Comparison of ENCODE assay signal across 16 mouse cellular contexts in genomic region chrX:121301915-121302314, GRCm38 (mm10).
DNase-seq lines count a peak whose midpoint lies in the region; ATAC-seq and TF ChIP-seq lines count a peak whose summit lies in the region.
"Had no signal": no experiment of that assay in that cellular context is flagged by ENCODE, and none has a peak within 500 bp of the region (broad histone marks: within the 10 kb centered on the region; RNA-seq: fewer than 3 reads in every experiment).

No protein-coding gene starts in this region.

- no peak overlapping the region for H3K4me2 ChIP-seq in lung, embryonic 14.5 days
- H3K4me2 ChIP-seq in lung, postnatal 0 days (replicated peaks; ENCODE audit: low read depth, low read length): no peak overlapping the region
- no peak overlapping the region for H3K4me2 ChIP-seq in intestine, postnatal 0 days (replicated peaks; ENCODE audit: low read depth)
- H3K4me2 ChIP-seq: heart, embryonic 15.5 days; liver, embryonic 11.5 days had no signal

- no peaks in the 10 kb centered on the region for H3K9me3 ChIP-seq in lung, embryonic 14.5 days (ENCODE audit: low read depth, low read length)
- H3K9me3 ChIP-seq in lung, postnatal 0 days (ENCODE audit: low read length): no peaks in the 10 kb centered on the region
- no peaks in the 10 kb centered on the region for H3K9me3 ChIP-seq in intestine, postnatal 0 days (ENCODE audit: control insufficient read depth)
- H3K9me3 ChIP-seq: forebrain, embryonic 10.5 days; heart, embryonic 15.5 days had no signal

- no peaks in the 10 kb centered on the region for H3K36me3 ChIP-seq in kidney, adult 2 months (ENCODE audit: control insufficient read depth, insufficient read depth, low read length)
- H3K36me3 ChIP-seq in lung, embryonic 14.5 days (ENCODE audit: insufficient read depth): no peaks in the 10 kb centered on the region
- no peaks in the 10 kb centered on the region for H3K36me3 ChIP-seq in lung, postnatal 0 days (ENCODE audit: insufficient read depth, low read length)
- no peaks in the 10 kb centered on the region for H3K36me3 ChIP-seq in intestine, postnatal 0 days (ENCODE audit: control insufficient read depth, insufficient read depth)
- H3K36me3 ChIP-seq: forebrain, embryonic 10.5 days; heart, embryonic 15.5 days had no signal

- H3K27me3 ChIP-seq in kidney, adult 2 months (replicated peaks; ENCODE audit: control insufficient read depth, insufficient read depth, low read length): no peaks in the 10 kb centered on the region
- H3K27me3 ChIP-seq in lung, embryonic 14.5 days (ENCODE audit: insufficient read depth, low read length): no peaks in the 10 kb centered on the region
- no peaks in the 10 kb centered on the region for H3K27me3 ChIP-seq in lung, postnatal 0 days (replicated peaks; ENCODE audit: insufficient read depth, low read length)
- H3K27me3 ChIP-seq in intestine, postnatal 0 days (replicated peaks; ENCODE audit: control insufficient read depth, insufficient read depth, low read length): no peaks in the 10 kb centered on the region
- H3K27me3 ChIP-seq: heart, embryonic 15.5 days had no signal

- H3K4me1 ChIP-seq in kidney, adult 2 months (ENCODE audit: control insufficient read depth, insufficient read depth, low read length): no peaks in the 10 kb centered on the region
- no peaks in the 10 kb centered on the region for H3K4me1 ChIP-seq in lung, embryonic 14.5 days (ENCODE audit: insufficient read depth)
- no peaks in the 10 kb centered on the region for H3K4me1 ChIP-seq in lung, postnatal 0 days (ENCODE audit: insufficient read depth, low read depth, low read length)
- H3K4me1 ChIP-seq in intestine, postnatal 0 days (replicated peaks; ENCODE audit: control insufficient read depth, insufficient read depth, low read length): no peaks in the 10 kb centered on the region
- H3K4me1 ChIP-seq: forebrain, embryonic 10.5 days; heart, embryonic 15.5 days had no signal

- ATAC-seq in lung, embryonic 14.5 days (ENCODE audit: insufficient read depth): no peak
- ATAC-seq in lung, postnatal 0 days: no peak
- peak; percentile 74 for ATAC-seq in intestine, postnatal 0 days

- no peak overlapping the region for H3K27ac ChIP-seq in kidney, adult 2 months (ENCODE audit: insufficient read depth, low read depth, low read length)
- no peak overlapping the region for H3K27ac ChIP-seq in lung, embryonic 14.5 days (ENCODE audit: low read depth)
- H3K27ac ChIP-seq in lung, postnatal 0 days (ENCODE audit: low read length): no peak overlapping the region
- no peak overlapping the region for H3K27ac ChIP-seq in intestine, postnatal 0 days (ENCODE audit: low read depth, low read length)
- H3K27ac ChIP-seq: forebrain, embryonic 10.5 days; heart, embryonic 15.5 days had no signal

- TF ChIP-seq POLR2A in kidney, adult 2 months (IDR thresholded peaks at IDR 0.05; ENCODE audit: low read depth, low read length): no peak
- no peak for TF ChIP-seq POLR2A in brain, embryonic 14.5 days (IDR thresholded peaks at IDR 0.05; ENCODE audit: borderline replicate concordance, extremely low read depth, insufficient read depth, insufficient read length, poor library complexity, severe bottlenecking)

- H3K9ac ChIP-seq in lung, embryonic 14.5 days: no peak overlapping the region
- no peak overlapping the region for H3K9ac ChIP-seq in lung, postnatal 0 days (replicated peaks; ENCODE audit: low read depth)
- no peak overlapping the region for H3K9ac ChIP-seq in intestine, postnatal 0 days (ENCODE audit: low read depth, low read length)
- H3K9ac ChIP-seq: heart, embryonic 15.5 days had no signal

- WGBS in kidney, adult 2 months: 29% methylated on average over 6 of the region's 6 CpGs
- WGBS in lung, embryonic 14.5 days: 50% methylated on average over 6 of the region's 6 CpGs
- WGBS in lung, postnatal 0 days: 57% methylated on average over 6 of the region's 6 CpGs
- 42% methylated on average over 6 of the region's 6 CpGs for WGBS in intestine, postnatal 0 days

- TF ChIP-seq EP300 in lung, postnatal 0 days (IDR thresholded peaks at IDR 0.05): no peak

- peak; percentile 3 for DNase-seq in kidney, adult 2 months
- DNase-seq in kidney, adult 9 months: no peak
- peak; percentile 42 for DNase-seq in lung, embryonic 14.5 days
- no peak for DNase-seq in lung, postnatal 0 days (ENCODE audit: low spot score)
- DNase-seq in brain, embryonic 14.5 days (ENCODE audit: low read depth): peak; percentile 26
- no peak for DNase-seq in urinary bladder, postnatal 25 days (ENCODE audit: low spot score)
- DNase-seq: adrenal gland, adult 2 months; embryo, embryonic 11 days; gastrocnemius, postnatal 14 days; lung, adult 18-20 months; lung, postnatal 36 days; thymus, postnatal 25 days had no signal

- no peak for TF ChIP-seq CTCF in kidney, adult 2 months (conservative IDR thresholded peaks at IDR 0.05; ENCODE audit: insufficient read depth, insufficient read length, low read depth, low read length)
- no peak for TF ChIP-seq CTCF in lung, embryonic 14.5 days (IDR thresholded peaks at IDR 0.05; ENCODE audit: low read depth)
- no peak for TF ChIP-seq CTCF in lung, postnatal 0 days (IDR thresholded peaks at IDR 0.05)
- no peak for TF ChIP-seq CTCF in brain, embryonic 14.5 days (IDR thresholded peaks at IDR 0.05; ENCODE audit: borderline replicate concordance, extremely low read depth, insufficient read depth, insufficient read length)
- TF ChIP-seq CTCF in intestine, postnatal 0 days (IDR thresholded peaks at IDR 0.05; ENCODE audit: low read depth): no peak

- H3K4me3 ChIP-seq in kidney, adult 2 months (ENCODE audit: insufficient read depth, low read depth, low read length): no peak overlapping the region
- no peak overlapping the region for H3K4me3 ChIP-seq in lung, embryonic 14.5 days (ENCODE audit: low read depth, low read length)
- H3K4me3 ChIP-seq in lung, postnatal 0 days (ENCODE audit: low read depth, low read length): no peak overlapping the region
- no peak overlapping the region for H3K4me3 ChIP-seq in intestine, postnatal 0 days (ENCODE audit: low read depth, low read length)
- H3K4me3 ChIP-seq: forebrain, embryonic 10.5 days; heart, embryonic 15.5 days had no signal

Comparison
In these comparisons a context has a peak if more than half of its experiments do, and no peak if none do; other contexts are left out.
1. DNase-seq: peak in kidney, adult 2 months (single experiment), lung, embryonic 14.5 days (single experiment) and brain, embryonic 14.5 days (single experiment); none in kidney, adult 9 months (single experiment), lung, postnatal 0 days (single experiment) and urinary bladder, postnatal 25 days (single experiment).